Mouse (Mus musculus) kidney, embryonic 14.5 days (tissue): ENCODE data around the gene Pradc1. TPM values are rescaled to one million over a fixed set of nuclear protein-coding genes. Genes with fewer than 3 reads are reported as not detected.

Experiments used
- ATAC-seq: fragments of 200-750 bp; cut with Nextera tagmentation; 2 replicates; pipeline ENCODE4 v1.8.0; 2017; ENCODE audit warnings: moderate number of reproducible peaks, mild to moderate bottlenecking, moderate TSS enrichment, moderate library complexity; ENCODE audit not compliant: low FRiP score, low TSS enrichment
- H3K27ac ChIP-seq: fragments of 300-500 bp; sonication (generic); 2 replicates; pipeline ENCODE4 v1.5.1; 2014; ENCODE audit warnings: low read depth, mild to moderate bottlenecking, low read length, moderate library complexity, mixed read lengths
- H3K27me3 ChIP-seq: fragments of 300-500 bp; sonication (generic); 2 replicates; pipeline ENCODE4 v1.6.1; 2014; ENCODE audit warnings: mild to moderate bottlenecking, low read length; ENCODE audit not compliant: control insufficient read depth, insufficient read depth
- H3K36me3 ChIP-seq: fragments of 300-500 bp; sonication (generic); 2 replicates; pipeline ENCODE4 v1.6.1; 2014; ENCODE audit warnings: low read length, mixed read lengths; ENCODE audit not compliant: control insufficient read depth, insufficient read depth
- H3K4me1 ChIP-seq: fragments of 300-500 bp; sonication (generic); 2 replicates; pipeline ENCODE4 v1.6.1; 2014; ENCODE audit warnings: low read length, mixed read lengths; ENCODE audit not compliant: control insufficient read depth, insufficient read depth
- H3K4me2 ChIP-seq: fragments of 300-500 bp; sonication (generic); replicated peaks from 2 replicates; pipeline ENCODE4 v1.6.1; 2014; ENCODE audit warnings: low read depth, mild to moderate bottlenecking, low read length
- H3K4me3 ChIP-seq: fragments of 300-500 bp; sonication (generic); 2 replicates; pipeline ENCODE4 v1.5.1; 2014; ENCODE audit warnings: mild to moderate bottlenecking, low read length
- H3K9ac ChIP-seq: fragments of 300-500 bp; sonication (generic); 2 replicates; pipeline ENCODE4 v1.6.1; 2014; ENCODE audit warnings: low read depth, mild to moderate bottlenecking, low read length, moderate library complexity
- H3K9me3 ChIP-seq: fragments of 300-500 bp; sonication (generic); 2 replicates; pipeline ENCODE4 v1.6.1; 2016; ENCODE audit warnings: low read length; ENCODE audit not compliant: control insufficient read depth
- WGBS: fragments of 180-500 bp; shearing (Covaris S2); extraction: QIAGEN DNeasy Blood & Tissue Kit; methylation state at CpG from one replicate; pipeline ENCODE4 v1.1.7; 2014; 5-methylcytosine and 5-hydroxymethylcytosine counted together
- polyA plus RNA-seq: library from polyadenylated mRNA; unstranded; fragments of >200 nt; fragmentation: Nextera tagmentation; extraction: Ambion mirVana; gene quantifications from 2 replicates; pipeline ENCODE4 v1.2.1, GENCODE M21; 2014

Gene Pradc1
- 23.3 and 37.8 TPM in 2 replicates for polyA plus RNA-seq

GRCm38 (mm10) chr6:85451664-85452410 lies at the start of gene Pradc1:
Gene Pradc1 (minus strand): TSS chr6:85451970.
- H3K27me3 ChIP-seq, result no peaks in the 10 kb centered on the region
- peak within 1 kb of the TSS; percentile 90 for H3K4me2 ChIP-seq
- peak within 1 kb of the TSS; percentile 63 for H3K4me3 ChIP-seq
- peak within 1 kb of the TSS; percentile 93 for H3K27ac ChIP-seq
- ATAC-seq, result peak; percentile 89
- under 1% methylated on average over 53 of the region's 54 CpGs for WGBS
- H3K4me1 ChIP-seq, result peaks cover 17% of the 10 kb centered on the region
- no peaks in the 10 kb centered on the region for H3K9me3 ChIP-seq
- peaks cover 8% of the 10 kb centered on the region; the same call in 1 of the 2 replicates for H3K36me3 ChIP-seq
- H3K9ac ChIP-seq, result peak within 1 kb of the TSS; percentile 82

- Histone ChIP-seq H3K9ac (no peak overlapping the region), H3K4me3 (no peak overlapping the region), H3K4me1 (peaks cover 6% of the 10 kb centered on the region; the same call in 1 of the 2 replicates), H3K36me3 (no peaks in the 10 kb centered on the region), H3K27me3 (peaks cover 24% of the 10 kb centered on the region), H3K4me2 (no peak overlapping the region), H3K27ac (no peak overlapping the region), H3K9me3 (no peaks in the 10 kb centered on the region)
- WGBS, result 70% methylated on average over 1 of the region's 1 CpGs
- no peak for ATAC-seq
Observed at GRCm38 (mm10) chr6:85500416-85500815, 48.6 kb upstream of the Pradc1 start.

GRCm38 (mm10) chr6:85498147-85498546 lies 46.4 kb upstream of the Pradc1 start:
- ATAC-seq, result no peak
- WGBS, result 56% methylated on average over 9 of the region's 9 CpGs
- no peaks in the 10 kb centered on the region for H3K9me3 ChIP-seq
- peaks cover 6% of the 10 kb centered on the region; the same call in 1 of the 2 replicates for H3K4me1 ChIP-seq
- peaks cover 16% of the 10 kb centered on the region for H3K27me3 ChIP-seq
- no peak overlapping the region for H3K9ac ChIP-seq
- H3K4me3 ChIP-seq, result no peak overlapping the region
- no peak overlapping the region for H3K27ac ChIP-seq
- no peaks in the 10 kb centered on the region for H3K36me3 ChIP-seq
- H3K4me2 ChIP-seq, result no peak overlapping the region

GRCm38 (mm10) chr6:85496976-85497375 lies 45.2 kb upstream of the Pradc1 start:
- Histone ChIP-seq H3K27me3 (peaks cover 6% of the 10 kb centered on the region), H3K4me3 (no peak overlapping the region), H3K9ac (no peak overlapping the region), H3K4me1 (0 out of 2 replicates have a peak, but pooled peaks cover under 1% of the 10 kb centered on the region), H3K27ac (no peak overlapping the region), H3K36me3 (no peaks in the 10 kb centered on the region), H3K4me2 (no peak overlapping the region), H3K9me3 (no peaks in the 10 kb centered on the region)
- no peak for ATAC-seq

GRCm38 (mm10) chr6:85491606-85492005 lies 39.8 kb upstream of the Pradc1 start:
- Histone ChIP-seq H3K9me3 (no peaks in the 10 kb centered on the region), H3K4me3 (no peak overlapping the region), H3K27me3 (no peaks in the 10 kb centered on the region), H3K4me1 (no peaks in the 10 kb centered on the region; the same call in 1 of the 2 replicates), H3K9ac (no peak overlapping the region), H3K36me3 (no peaks in the 10 kb centered on the region), H3K27ac (no peak overlapping the region), H3K4me2 (no peak overlapping the region)
- ATAC-seq, result no peak
- WGBS, result 88% methylated on average over 3 of the region's 3 CpGs

GRCm38 (mm10) chr6:85490252-85490651 lies 38.5 kb upstream of the Pradc1 start:
- H3K4me2 ChIP-seq, result no peak overlapping the region
- no peaks in the 10 kb centered on the region for H3K36me3 ChIP-seq
- no peak for ATAC-seq
- peaks cover 9% of the 10 kb centered on the region for H3K27me3 ChIP-seq
- 87% methylated on average over 4 of the region's 4 CpGs for WGBS
- H3K4me1 ChIP-seq, result no peaks in the 10 kb centered on the region; the same call in 1 of the 2 replicates
- H3K4me3 ChIP-seq, result no peak overlapping the region
- H3K27ac ChIP-seq, result no peak overlapping the region
- H3K9me3 ChIP-seq, result no peaks in the 10 kb centered on the region
- no peak overlapping the region for H3K9ac ChIP-seq

GRCm38 (mm10) chr6:85489717-85490116 lies 37.9 kb upstream of the Pradc1 start:
- Histone ChIP-seq H3K27ac (no peak overlapping the region), H3K27me3 (peaks cover 14% of the 10 kb centered on the region), H3K9ac (no peak overlapping the region), H3K4me2 (no peak overlapping the region), H3K9me3 (no peaks in the 10 kb centered on the region), H3K36me3 (no peaks in the 10 kb centered on the region), H3K4me1 (no peaks in the 10 kb centered on the region; the same call in 1 of the 2 replicates), H3K4me3 (no peak overlapping the region)
- WGBS, result 79% methylated on average over 3 of the region's 3 CpGs
- ATAC-seq, result no peak

- no peak overlapping the region for H3K4me2 ChIP-seq
- WGBS, result 72% methylated on average over 4 of the region's 4 CpGs
- no peaks in the 10 kb centered on the region; the same call in 1 of the 2 replicates for H3K4me1 ChIP-seq
- peaks cover 26% of the 10 kb centered on the region for H3K27me3 ChIP-seq
- H3K9me3 ChIP-seq, result no peaks in the 10 kb centered on the region
- no peak overlapping the region for H3K27ac ChIP-seq
- no peak overlapping the region for H3K9ac ChIP-seq
- ATAC-seq, result peak; percentile 67; the same call in 1 of the 2 replicates
- no peaks in the 10 kb centered on the region for H3K36me3 ChIP-seq
- no peak overlapping the region for H3K4me3 ChIP-seq
Observed at GRCm38 (mm10) chr6:85488510-85488909, 36.7 kb upstream of the Pradc1 start.

GRCm38 (mm10) chr6:85485738-85486137 lies 34.0 kb upstream of the Pradc1 start:
- no peak for ATAC-seq
- no peaks in the 10 kb centered on the region for H3K9me3 ChIP-seq
- no peaks in the 10 kb centered on the region; the same call in 1 of the 2 replicates for H3K4me1 ChIP-seq
- no peak overlapping the region for H3K9ac ChIP-seq
- peaks cover 36% of the 10 kb centered on the region for H3K27me3 ChIP-seq
- no peak overlapping the region for H3K4me3 ChIP-seq
- 86% methylated on average over 2 of the region's 2 CpGs for WGBS
- H3K4me2 ChIP-seq, result no peak overlapping the region
- H3K36me3 ChIP-seq, result no peaks in the 10 kb centered on the region
- no peak overlapping the region for H3K27ac ChIP-seq
